Mouse (Mus musculus): ENCODE measurements around the gene Tmem218. TPM values are rescaled to one million over a fixed set of nuclear protein-coding genes. Genes with fewer than 3 reads are reported as not detected.

The Tmem218 gene
- total and polyA plus RNA-seq, 3 experiments: 3.4 to 4.7 TPM; not detected in 1

DNA sequence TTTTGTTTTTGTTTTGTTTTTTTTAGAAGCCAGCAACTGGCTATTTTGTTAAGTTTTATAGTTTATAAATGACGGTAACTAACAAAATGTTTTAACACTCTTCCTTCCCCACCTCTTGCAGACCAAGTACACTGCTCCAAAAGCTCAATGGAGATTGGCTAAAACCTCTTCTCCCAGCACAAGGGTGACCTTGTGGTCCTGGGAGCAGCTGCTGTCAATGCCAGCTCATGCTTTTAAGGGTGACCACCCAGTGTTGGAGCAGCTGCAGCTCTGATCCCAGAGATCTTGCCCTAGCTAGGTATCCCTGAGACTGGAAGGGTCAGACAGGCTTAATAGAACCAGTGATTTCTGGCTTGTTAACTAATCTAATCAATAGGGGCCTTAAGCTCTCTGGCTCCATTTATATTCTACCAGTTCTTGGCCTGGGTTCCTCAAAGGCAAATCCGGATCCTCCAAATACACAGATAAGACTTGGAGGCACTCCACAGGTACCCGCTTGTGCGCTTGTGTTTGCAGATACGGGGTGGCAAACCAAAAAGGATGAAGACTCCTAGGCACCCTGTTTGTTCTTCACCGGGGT, 46.6 kb downstream of the Tmem218 start:
- H3K4me1 ChIP-seq (ENCODE audit: control insufficient read depth in 1 of 2, insufficient read depth in 2 of 2, low read length in 2 of 2): no peaks in the 10 kb centered on the region

DNA sequence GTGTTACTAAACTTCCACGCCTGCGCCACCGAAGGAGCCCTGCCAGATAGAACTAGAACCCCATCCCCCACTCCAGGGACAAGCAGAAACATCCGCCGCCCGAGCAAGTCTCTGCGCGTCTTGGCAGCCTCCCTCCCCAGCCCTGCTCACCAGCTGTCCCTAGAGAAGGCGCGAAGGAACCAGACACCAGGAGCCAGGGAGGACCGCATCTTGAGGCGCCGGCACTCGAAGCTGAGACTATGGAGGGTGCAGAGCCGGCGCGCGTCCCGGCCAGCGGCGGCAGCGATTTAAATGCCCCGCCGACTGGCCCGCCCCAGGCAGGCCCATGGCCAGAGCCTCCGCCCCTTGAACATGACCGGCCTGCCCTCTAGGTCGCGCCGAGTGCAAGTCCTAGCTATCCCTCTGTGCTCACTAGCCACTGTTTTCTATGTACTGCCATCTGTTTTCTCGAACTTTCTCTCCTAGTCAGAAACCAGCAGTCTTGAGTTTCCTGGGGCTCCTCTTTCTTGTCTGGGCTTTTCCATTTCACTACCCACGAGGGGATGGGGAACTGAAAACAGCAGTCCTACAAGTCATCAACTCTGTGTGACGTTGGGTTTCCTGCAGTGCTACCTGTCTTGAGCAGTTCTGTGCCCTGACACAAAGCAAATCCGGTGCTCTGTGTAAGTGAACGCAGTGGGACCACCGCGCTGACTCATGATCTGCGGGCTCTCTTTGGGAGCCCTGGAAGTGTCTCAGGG, 47.3 kb downstream of the Tmem218 start, which contains the start of gene Slc37a2:
TSS of gene Slc37a2 (minus strand) at position 590 of the 740 bp plus-strand sequence.
- H3K4me1 ChIP-seq (ENCODE audit: control insufficient read depth in 1 of 2, insufficient read depth in 2 of 2, low read length in 2 of 2): no peaks in the 10 kb centered on the region
- peak; percentile 53 for DNase-seq (ENCODE audit: low read depth, low spot score)
- H3K4me3 ChIP-seq (ENCODE audit: control insufficient read depth in 1 of 2, insufficient read depth in 1 of 2, low read depth in 2 of 2, low read length in 2 of 2): peak within 1 kb of the TSS; percentile 43 to 48
- H3K9ac ChIP-seq (ENCODE audit: control insufficient read depth, low read depth, low read length, poor library complexity, severe bottlenecking): peak within 1 kb of the TSS; percentile 44
- no peak within 1 kb of the TSS for H3K27ac ChIP-seq (ENCODE audit: control insufficient read depth, low read depth, low read length)
- no peaks in the 10 kb centered on the region for H3K9me3 ChIP-seq (replicated peaks; ENCODE audit: insufficient read depth, low read length)
- H3K36me3 ChIP-seq (ENCODE audit: control insufficient read depth in 1 of 2, insufficient read depth in 2 of 2, low read length in 2 of 2): no peaks in the 10 kb centered on the region
- TF ChIP-seq TBP (IDR thresholded peaks at IDR 0.05; ENCODE audit: low read depth, low read length): peak; percentile 83
- 0 out of 2 replicates have a peak, but pooled peaks have one; percentile 52 for TF ChIP-seq UBTF (IDR thresholded peaks at IDR 0.05; ENCODE audit: borderline replicate concordance, insufficient read depth, low read depth, low read length)
- 0 out of 2 replicates have a peak, but pooled peaks have one; percentile 23 for TF ChIP-seq NRF1 (IDR thresholded peaks at IDR 0.05; ENCODE audit: insufficient read depth, low read depth, low read length, poor library complexity, severe bottlenecking)
- TF ChIP-seq ZNF384 (IDR thresholded peaks at IDR 0.05; ENCODE audit: low read depth, low read length): no peak
- TF ChIP-seq MAFK (IDR thresholded peaks at IDR 0.05; ENCODE audit: borderline replicate concordance, low read depth, low read length): no peak
- H3K27me3 ChIP-seq (ENCODE audit: control insufficient read depth in 1 of 2, insufficient read depth in 2 of 2, low read length in 2 of 2): no peaks in the 10 kb centered on the region
- H3K79me2 ChIP-seq (ENCODE audit: control insufficient read depth, insufficient read depth, low read length, poor library complexity): no peaks in the 10 kb centered on the region

More for the DNA sequence above, 46.6 kb downstream of the Tmem218 start:
- peak overlapping the region; percentile 28 for H3K9ac ChIP-seq (ENCODE audit: control insufficient read depth, low read depth, low read length, poor library complexity, severe bottlenecking)
- no peaks in the 10 kb centered on the region for H3K36me3 ChIP-seq (ENCODE audit: control insufficient read depth in 1 of 2, insufficient read depth in 2 of 2, low read length in 2 of 2)
- H3K9me3 ChIP-seq (replicated peaks; ENCODE audit: insufficient read depth, low read length): no peaks in the 10 kb centered on the region
- peak; percentile 32 for DNase-seq (ENCODE audit: low read depth, low spot score)
- no peaks in the 10 kb centered on the region for H3K79me2 ChIP-seq (ENCODE audit: control insufficient read depth, insufficient read depth, low read length, poor library complexity)
- H3K27ac ChIP-seq (ENCODE audit: control insufficient read depth, low read depth, low read length): no peak overlapping the region
- H3K4me3 ChIP-seq (ENCODE audit: control insufficient read depth in 1 of 2, insufficient read depth in 1 of 2, low read depth in 2 of 2, low read length in 2 of 2): peak overlapping the region; percentile 43 to 48
- TF ChIP-seq USF2 (IDR thresholded peaks at IDR 0.05; ENCODE audit: borderline replicate concordance in 1 of 2, insufficient read depth in 1 of 2, low read depth in 1 of 2, low read length in 2 of 2): no peak
- TF ChIP-seq TCF12 (IDR thresholded peaks at IDR 0.05; ENCODE audit: low read depth, low read length): 0 out of 2 replicates have a peak, but pooled peaks have one; percentile 17
- no peak for TF ChIP-seq RAD21 (IDR thresholded peaks at IDR 0.05; ENCODE audit: low read depth, low read length)
- TF ChIP-seq HCFC1 (IDR thresholded peaks at IDR 0.05; ENCODE audit: low read depth, low read length): no peak
- TF ChIP-seq RCOR1 (IDR thresholded peaks at IDR 0.05; ENCODE audit: low read depth, low read length): peak; percentile 43; the same call in 1 of the 2 replicates
- TF ChIP-seq E2F4 (IDR thresholded peaks at IDR 0.05; ENCODE audit: borderline replicate concordance, low read depth, low read length): no peak
- no peak for TF ChIP-seq TBP (IDR thresholded peaks at IDR 0.05; ENCODE audit: low read depth, low read length)
- TF ChIP-seq MAFK (IDR thresholded peaks at IDR 0.05; ENCODE audit: borderline replicate concordance, low read depth, low read length): no peak
- TF ChIP-seq ZC3H11A (IDR thresholded peaks at IDR 0.05; ENCODE audit: low read depth, low read length): no peak
- no peaks in the 10 kb centered on the region for H3K27me3 ChIP-seq (ENCODE audit: control insufficient read depth in 1 of 2, insufficient read depth in 2 of 2, low read length in 2 of 2)
